Mouse (Mus musculus) midbrain, embryonic 15.5 days (tissue): ENCODE data around the gene Gtf2f2. TPM values are rescaled to one million over a fixed set of nuclear protein-coding genes. Genes with fewer than 3 reads are reported as not detected.
A peak's percentile ranks its signal among the peaks of the same experiment; 100 is the strongest.

ENCODE experiments used
- ATAC-seq: fragments of 200-750 bp; cut with Nextera tagmentation; replicated peaks from 2 replicates; pipeline ENCODE4 v1.8.0; 2017; ENCODE audit warnings: moderate TSS enrichment
- H3K27ac ChIP-seq: fragments of 300-500 bp; sonication (generic); 2 replicates; pipeline ENCODE4 v1.5.1; 2015; ENCODE audit warnings: mild to moderate bottlenecking, inconsistent platforms
- H3K27me3 ChIP-seq: fragments of 300-500 bp; sonication (generic); replicated peaks from 2 replicates; pipeline ENCODE4 v1.6.1; 2015; ENCODE audit warnings: inconsistent platforms
- H3K36me3 ChIP-seq: fragments of 300-500 bp; sonication (generic); replicated peaks from 2 replicates; pipeline ENCODE4 v1.6.1; 2015; ENCODE audit warnings: inconsistent platforms
- H3K4me1 ChIP-seq: fragments of 300-500 bp; sonication (generic); 2 replicates; pipeline ENCODE4 v1.6.1; 2015; ENCODE audit warnings: inconsistent platforms
- H3K4me2 ChIP-seq: fragments of 300-500 bp; sonication (generic); 2 replicates; pipeline ENCODE4 v1.6.1; 2015; ENCODE audit warnings: inconsistent platforms, mild to moderate bottlenecking, moderate library complexity
- H3K4me3 ChIP-seq: fragments of 300-500 bp; sonication (generic); 2 replicates; pipeline ENCODE4 v1.5.1; 2015; ENCODE audit warnings: mild to moderate bottlenecking, inconsistent platforms
- H3K9ac ChIP-seq: fragments of 300-500 bp; sonication (generic); 2 replicates; pipeline ENCODE4 v1.6.1; 2015; ENCODE audit warnings: mild to moderate bottlenecking, inconsistent platforms
- H3K9me3 ChIP-seq: fragments of 300-500 bp; sonication (generic); 2 replicates; pipeline ENCODE4 v1.6.1; 2016; ENCODE audit warnings: inconsistent platforms
- WGBS: fragments of 180-500 bp; shearing (Covaris S2); methylation state at CpG from one replicate; pipeline ENCODE4 v1.1.7; 2015; ENCODE audit warnings: mixed read lengths; 5-methylcytosine and 5-hydroxymethylcytosine counted together
- polyA plus RNA-seq: library from polyadenylated mRNA; unstranded; fragments of >200 nt; fragmentation: Nextera tagmentation; extraction: Ambion mirVana; gene quantifications from 2 replicates; pipeline ENCODE4 v1.2.1, GENCODE M21; 2015

Gene Gtf2f2
- polyA plus RNA-seq, 1 experiment from 2014 or later: 35.0 TPM

DNA sequence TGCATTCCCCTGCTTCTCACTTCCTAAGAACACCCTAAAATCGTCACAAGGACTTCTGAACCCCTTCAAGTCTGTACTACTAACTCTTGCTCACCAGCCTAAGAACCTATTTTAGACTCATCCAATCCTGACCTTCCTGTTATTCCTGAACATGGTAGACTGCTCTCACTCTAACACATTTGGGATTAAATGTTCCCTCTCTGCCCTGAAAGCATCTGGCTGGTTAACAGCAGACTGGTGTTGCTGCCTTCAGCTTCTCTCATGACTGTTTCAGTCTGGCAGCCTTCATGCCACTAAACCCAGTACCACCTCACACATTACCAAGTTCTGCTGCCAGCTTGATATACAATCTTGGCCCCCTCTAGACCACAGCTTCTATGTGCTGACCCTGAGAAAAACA is 21.5 kb downstream of the Gtf2f2 start:
- no peaks in the 10 kb centered on the region for H3K4me1 ChIP-seq

DNA sequence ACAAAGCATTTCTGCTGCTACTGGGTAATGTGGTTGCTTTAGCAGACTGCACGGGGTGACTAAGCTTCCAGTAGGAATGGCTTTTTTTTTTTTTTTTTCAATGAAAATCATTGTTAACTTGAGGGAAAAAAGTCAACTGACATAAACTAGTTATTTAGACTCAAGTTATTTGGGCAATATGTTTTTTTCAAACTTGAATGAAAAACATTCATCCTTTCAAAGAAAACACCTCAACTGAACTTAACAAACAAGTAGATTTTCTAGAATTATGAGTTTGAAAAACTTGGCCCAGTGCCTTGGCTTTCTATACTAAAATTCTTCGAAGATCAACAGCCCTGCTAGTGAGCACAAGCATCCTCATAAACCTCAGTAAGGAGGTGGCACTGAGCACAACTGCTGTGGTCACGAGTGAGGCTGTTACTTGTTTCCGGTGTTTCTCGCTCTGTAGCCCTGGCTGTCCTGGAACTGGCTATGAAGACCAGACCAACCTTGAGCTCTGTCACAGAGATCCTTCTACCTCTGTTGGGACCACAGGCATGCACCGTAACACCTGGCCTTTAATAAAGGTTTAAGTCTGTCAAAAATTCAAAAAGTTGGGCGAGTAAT is 23.7 kb downstream of the Gtf2f2 start:
- 0 out of 2 replicates have a peak, but pooled peaks cover 3% of the 10 kb centered on the region for H3K36me3 ChIP-seq
- no peaks in the 10 kb centered on the region for H3K4me1 ChIP-seq
- H3K4me3 ChIP-seq: no peak overlapping the region
- no peak overlapping the region for H3K4me2 ChIP-seq
- WGBS: 90% methylated on average over 7 of the region's 7 CpGs
- H3K27me3 ChIP-seq: no peaks in the 10 kb centered on the region
- no peak overlapping the region for H3K9ac ChIP-seq
- no peaks in the 10 kb centered on the region for H3K9me3 ChIP-seq
- ATAC-seq: no peak
- no peak overlapping the region for H3K27ac ChIP-seq

More for the DNA sequence above, 21.5 kb downstream of the Gtf2f2 start:
- Histone ChIP-seq H3K36me3 (0 out of 2 replicates have a peak, but pooled peaks cover 3% of the 10 kb centered on the region), H3K4me2 (no peak overlapping the region), H3K27me3 (no peaks in the 10 kb centered on the region), H3K9me3 (no peaks in the 10 kb centered on the region), H3K9ac (no peak overlapping the region), H3K27ac (no peak overlapping the region), H3K4me3 (no peak overlapping the region)
- 88% methylated on average over 1 of the region's 1 CpGs for WGBS
- ATAC-seq: no peak

DNA sequence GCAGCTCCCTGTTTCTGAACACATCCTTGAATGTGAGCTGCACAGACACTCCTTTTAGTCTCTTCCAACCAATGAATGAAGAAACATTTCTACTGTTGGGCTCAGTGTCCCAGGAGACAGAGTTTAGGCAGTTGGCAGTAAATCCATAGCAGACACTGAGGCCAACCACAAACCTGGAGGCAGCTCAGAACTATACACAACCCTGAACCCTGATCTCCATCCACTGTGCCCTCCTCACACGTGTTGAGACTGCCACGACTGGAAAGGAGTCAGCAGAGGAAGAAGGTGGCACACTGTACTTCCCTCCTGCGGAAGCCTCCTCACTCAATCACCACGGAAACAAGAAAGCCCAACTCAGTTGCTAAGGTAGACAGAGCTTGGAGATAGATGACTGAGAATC is 25.6 kb downstream of the Gtf2f2 start:
- Histone ChIP-seq H3K4me3 (no peak overlapping the region), H3K27ac (no peak overlapping the region), H3K4me2 (no peak overlapping the region), H3K4me1 (no peaks in the 10 kb centered on the region), H3K27me3 (no peaks in the 10 kb centered on the region), H3K36me3 (0 out of 2 replicates have a peak, but pooled peaks cover 3% of the 10 kb centered on the region), H3K9ac (no peak overlapping the region), H3K9me3 (no peaks in the 10 kb centered on the region)
- WGBS: 58% methylated on average over 4 of the region's 4 CpGs
- ATAC-seq: no peak; the same call in 1 of the 2 replicates

- Histone ChIP-seq H3K4me2 (no peak overlapping the region), H3K4me3 (no peak overlapping the region), H3K9ac (no peak overlapping the region), H3K27me3 (no peaks in the 10 kb centered on the region), H3K27ac (no peak overlapping the region), H3K4me1 (no peaks in the 10 kb centered on the region), H3K36me3 (0 out of 2 replicates have a peak, but pooled peaks cover 3% of the 10 kb centered on the region), H3K9me3 (no peaks in the 10 kb centered on the region)
- no peak for ATAC-seq
- 87% methylated on average over 2 of the region's 2 CpGs for WGBS
These were observed 26.8 kb downstream of the Gtf2f2 start for GRCm38 (mm10) chr14:75983891-75984290.

GRCm38 (mm10) chr14:75981231-75981630 is 29.4 kb downstream of the Gtf2f2 start:
- no peak overlapping the region for H3K4me2 ChIP-seq
- no peak overlapping the region for H3K27ac ChIP-seq
- no peak for ATAC-seq
- no peaks in the 10 kb centered on the region for H3K36me3 ChIP-seq
- WGBS: 95% methylated on average over 3 of the region's 3 CpGs
- H3K9me3 ChIP-seq: no peaks in the 10 kb centered on the region
- H3K4me1 ChIP-seq: no peaks in the 10 kb centered on the region
- no peaks in the 10 kb centered on the region for H3K27me3 ChIP-seq
- no peak overlapping the region for H3K9ac ChIP-seq
- no peak overlapping the region for H3K4me3 ChIP-seq

GRCm38 (mm10) chr14:75976107-75976506 is 34.6 kb downstream of the Gtf2f2 start:
- 68% methylated on average over 3 of the region's 3 CpGs for WGBS
- Histone ChIP-seq H3K4me3 (no peak overlapping the region), H3K9me3 (no peaks in the 10 kb centered on the region), H3K4me1 (no peaks in the 10 kb centered on the region), H3K9ac (no peak overlapping the region), H3K36me3 (no peaks in the 10 kb centered on the region), H3K4me2 (no peak overlapping the region), H3K27ac (no peak overlapping the region), H3K27me3 (no peaks in the 10 kb centered on the region)
- no peak for ATAC-seq

DNA sequence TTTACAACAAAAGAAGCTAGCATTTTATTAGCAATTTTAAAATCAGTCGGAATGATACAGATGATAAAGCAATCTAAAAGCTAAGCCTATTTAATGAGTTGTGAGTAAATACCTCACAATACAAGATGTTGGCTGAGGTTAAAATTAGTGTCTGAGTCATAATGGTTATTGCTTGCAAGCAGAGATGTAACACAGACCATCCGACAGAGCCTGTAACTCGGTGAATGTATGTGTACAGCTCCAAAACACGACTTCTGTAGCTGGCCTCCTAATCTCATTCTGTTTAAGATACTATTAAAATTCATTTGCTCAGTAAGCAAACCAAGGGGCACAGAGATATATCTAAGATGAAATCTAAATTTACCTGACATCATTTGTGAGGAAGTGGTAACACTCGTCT is 43.4 kb downstream of the Gtf2f2 start:
- H3K4me3 ChIP-seq: no peak overlapping the region
- H3K4me2 ChIP-seq: no peak overlapping the region
- ATAC-seq: no peak
- no peaks in the 10 kb centered on the region for H3K9me3 ChIP-seq
- no peaks in the 10 kb centered on the region for H3K36me3 ChIP-seq
- H3K27me3 ChIP-seq: no peaks in the 10 kb centered on the region
- no peak overlapping the region for H3K9ac ChIP-seq
- H3K27ac ChIP-seq: no peak overlapping the region
- WGBS: 78% methylated on average over 5 of the region's 5 CpGs
- H3K4me1 ChIP-seq: peaks cover 16% of the 10 kb centered on the region

DNA sequence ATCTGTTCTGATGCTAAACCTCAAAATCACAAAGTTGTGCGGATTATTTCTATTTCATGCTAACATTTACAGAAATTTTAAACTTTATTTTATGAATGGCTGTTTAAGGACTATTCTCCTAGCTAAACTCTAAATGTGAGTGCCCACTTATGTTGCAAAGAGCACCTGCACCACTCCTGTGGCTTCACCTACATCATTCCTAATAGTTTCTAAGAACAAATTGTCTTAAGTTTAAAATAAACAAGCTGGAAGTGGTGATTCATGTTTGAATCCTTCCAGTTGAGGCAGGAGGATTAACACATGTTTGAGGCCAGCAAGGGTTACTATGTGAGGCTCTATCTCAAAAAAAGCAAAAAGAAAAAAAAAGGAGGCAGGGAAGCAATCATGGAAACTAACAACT is 46.2 kb downstream of the Gtf2f2 start:
- Histone ChIP-seq H3K4me1 (peaks cover 21% of the 10 kb centered on the region), H3K4me3 (no peak overlapping the region), H3K27me3 (no peaks in the 10 kb centered on the region), H3K9me3 (no peaks in the 10 kb centered on the region), H3K27ac (no peak overlapping the region), H3K36me3 (no peaks in the 10 kb centered on the region), H3K9ac (no peak overlapping the region), H3K4me2 (peak overlapping the region; percentile 46)
- 96% methylated on average over 1 of the region's 1 CpGs for WGBS
- no peak for ATAC-seq

DNA sequence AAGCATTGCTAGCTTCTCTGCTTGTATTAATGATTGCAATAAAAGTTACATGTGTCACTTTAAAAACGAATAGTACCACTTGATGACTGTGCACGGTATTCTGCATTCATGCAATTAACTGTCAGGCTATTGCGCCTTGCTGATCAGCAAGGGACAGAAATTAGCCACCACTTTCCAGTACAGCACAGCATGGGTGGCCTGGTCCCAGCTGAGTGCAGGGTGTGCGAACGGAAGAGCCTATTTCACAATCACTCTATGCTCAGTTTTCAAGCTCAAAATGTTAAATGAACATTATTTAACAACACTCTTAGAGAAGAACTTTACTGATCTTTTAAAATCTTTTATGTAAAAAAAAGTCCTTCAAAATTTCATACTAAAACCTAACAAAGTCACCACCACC is 46.7 kb downstream of the Gtf2f2 start:
- no peaks in the 10 kb centered on the region for H3K9me3 ChIP-seq
- H3K9ac ChIP-seq: no peak overlapping the region
- H3K36me3 ChIP-seq: no peaks in the 10 kb centered on the region
- H3K4me2 ChIP-seq: peak overlapping the region; percentile 46
- no peak overlapping the region for H3K27ac ChIP-seq
- no peak for ATAC-seq
- 48% methylated on average over 5 of the region's 5 CpGs for WGBS
- H3K27me3 ChIP-seq: no peaks in the 10 kb centered on the region
- H3K4me1 ChIP-seq: peaks cover 21% of the 10 kb centered on the region
- H3K4me3 ChIP-seq: peak overlapping the region; percentile 31

GRCm38 (mm10) chr14:75963215-75963614 is 47.5 kb downstream of the Gtf2f2 start:
- Histone ChIP-seq H3K9me3 (no peaks in the 10 kb centered on the region), H3K4me1 (peaks cover 21% of the 10 kb centered on the region), H3K27ac (peak overlapping the region; percentile 31; the same call in 1 of the 2 replicates), H3K36me3 (no peaks in the 10 kb centered on the region), H3K4me2 (peak overlapping the region; percentile 46), H3K9ac (peak overlapping the region; percentile 9; the same call in 1 of the 2 replicates), H3K27me3 (no peaks in the 10 kb centered on the region), H3K4me3 (peak overlapping the region; percentile 31)
- ATAC-seq: 0 out of 2 replicates have a peak, but pooled peaks have one; percentile 60
- WGBS: 28% methylated on average over 5 of the region's 5 CpGs

DNA sequence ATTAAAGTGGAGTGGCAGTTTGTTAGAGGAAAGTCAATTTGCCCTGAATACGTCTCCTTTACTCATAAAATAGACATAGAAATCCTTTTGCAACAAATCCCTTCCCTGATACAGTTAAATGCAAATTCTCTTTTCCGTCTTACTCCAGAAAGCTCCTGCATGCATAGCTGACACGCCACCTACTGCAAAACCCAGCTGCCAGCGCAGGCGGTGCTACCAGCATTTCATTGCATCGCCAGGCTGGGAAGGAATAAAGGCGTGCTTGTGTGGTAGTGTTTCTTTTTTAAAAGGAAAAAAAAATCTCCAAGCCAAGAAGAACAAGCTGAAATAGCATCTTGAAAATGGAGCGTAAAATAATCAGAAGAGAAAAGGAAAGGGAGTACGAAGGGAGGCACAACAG is 48.4 kb downstream of the Gtf2f2 start:
- 0 out of 2 replicates have a peak, but pooled peaks have one; percentile 39 for ATAC-seq
- H3K36me3 ChIP-seq: no peaks in the 10 kb centered on the region
- 31% methylated on average over 9 of the region's 9 CpGs for WGBS

GRCm38 (mm10) chr14:75954766-75955165 is 55.9 kb downstream of the Gtf2f2 start, which contains the start of gene Kctd4:
Gene Kctd4 (plus strand): TSS chr14:75955009.
- Histone ChIP-seq H3K9ac (no peak within 1 kb of the TSS), H3K4me3 (no peak within 1 kb of the TSS), H3K27me3 (no peaks in the 10 kb centered on the region), H3K27ac (no peak within 1 kb of the TSS), H3K36me3 (no peaks in the 10 kb centered on the region), H3K4me1 (no peaks in the 10 kb centered on the region), H3K4me2 (no peak within 1 kb of the TSS), H3K9me3 (no peaks in the 10 kb centered on the region)
- WGBS: 92% methylated on average over 7 of the region's 7 CpGs
- ATAC-seq: no peak

More for the DNA sequence above, 48.4 kb downstream of the Gtf2f2 start:
- Histone ChIP-seq H3K9ac (no peak overlapping the region; the same call in 1 of the 2 replicates), H3K27ac (peak overlapping the region; percentile 71), H3K27me3 (no peaks in the 10 kb centered on the region), H3K4me3 (peak overlapping the region; percentile 31), H3K4me2 (peak overlapping the region; percentile 46), H3K4me1 (peaks cover 21% of the 10 kb centered on the region), H3K9me3 (no peaks in the 10 kb centered on the region)

DNA sequence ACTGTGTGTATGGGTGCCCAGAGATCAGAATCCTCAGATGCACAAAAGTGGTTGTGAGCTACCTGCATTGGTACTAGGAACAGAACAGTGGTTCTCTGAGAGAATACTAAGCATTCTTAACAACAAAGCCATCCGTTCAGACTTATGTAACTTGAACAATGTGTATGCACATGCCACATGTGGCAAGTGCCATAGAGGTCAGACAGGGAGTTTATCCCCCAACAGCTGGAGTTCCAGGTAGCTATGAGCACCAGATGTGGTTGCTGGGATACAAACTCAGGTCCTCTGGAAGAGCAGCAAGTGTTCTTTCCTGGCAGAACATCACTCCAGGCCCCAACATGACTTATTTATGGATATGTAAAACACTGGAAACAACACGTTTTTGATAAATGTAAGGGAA is 57.7 kb downstream of the Gtf2f2 start:
- no peak overlapping the region for H3K27ac ChIP-seq
- WGBS: 48% methylated on average over 2 of the region's 2 CpGs
- no peak for ATAC-seq

More for the DNA sequence above, 57.7 kb downstream of the Gtf2f2 start:
- no peak overlapping the region for H3K9ac ChIP-seq
- no peaks in the 10 kb centered on the region for H3K27me3 ChIP-seq
- H3K4me1 ChIP-seq: no peaks in the 10 kb centered on the region; the same call in 1 of the 2 replicates
- H3K4me2 ChIP-seq: no peak overlapping the region
- H3K9me3 ChIP-seq: no peaks in the 10 kb centered on the region
- H3K36me3 ChIP-seq: no peaks in the 10 kb centered on the region
- H3K4me3 ChIP-seq: no peak overlapping the region
